Mouse (Mus musculus): Measurements from ENCODE around the gene Rela. TPM values are rescaled to one million over a fixed set of nuclear protein-coding genes. Genes with fewer than 3 reads are reported as not detected.

Rela gene
- polyA plus RNA-seq, 1 experiment from 2014 or later: 50.1 TPM

DNA sequence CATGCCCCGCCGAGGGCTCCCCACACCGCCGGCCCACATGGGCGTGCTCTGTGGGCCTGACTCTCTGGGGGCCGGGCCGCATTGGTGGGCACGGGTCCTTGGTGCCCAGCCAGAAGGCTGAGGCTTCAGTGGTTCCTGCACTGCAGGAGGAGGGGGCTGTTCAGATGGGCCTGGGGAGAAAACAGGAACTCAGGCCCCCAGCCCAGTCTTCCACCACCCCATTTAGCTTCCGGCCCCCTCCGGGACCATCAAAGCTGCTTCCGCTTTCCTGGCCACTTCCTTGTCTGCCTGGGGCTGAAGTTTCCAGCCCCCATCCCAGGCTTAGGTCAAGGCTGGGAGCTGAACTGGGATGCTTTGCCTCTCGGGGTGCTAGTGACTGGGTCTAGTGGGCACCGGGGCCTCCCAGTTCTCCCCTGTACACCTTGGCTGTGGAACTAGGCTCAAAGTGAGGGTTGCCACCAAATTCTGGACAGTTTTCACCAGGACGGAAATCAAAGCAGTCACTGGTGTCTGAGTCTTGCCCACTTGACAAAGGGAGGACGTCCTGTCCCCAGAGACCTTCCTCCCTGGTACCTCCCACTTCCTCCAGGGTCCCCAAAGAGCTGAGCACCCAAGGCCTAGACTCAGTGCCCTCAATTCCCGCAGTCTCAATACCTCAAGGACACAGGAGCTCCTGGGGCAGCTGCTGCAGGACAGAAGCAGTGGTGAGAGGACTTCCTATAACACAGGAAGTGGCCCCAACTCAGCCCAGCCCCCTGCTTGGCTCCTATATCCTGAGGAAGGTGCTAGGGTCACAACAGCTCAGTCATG is 23.9 kb downstream of the Rela start:
- Histone ChIP-seq H3K4me3 (ENCODE audit: low read depth, low read length) (peak overlapping the region; percentile 25), H3K36me3 (ENCODE audit: insufficient read depth, low read length) (peaks cover 6% of the 10 kb centered on the region), H3K4me2 (replicated peaks; ENCODE audit: low read depth, low read length) (peak overlapping the region; percentile 62), H3K27ac (ENCODE audit: low read length) (peak overlapping the region; percentile 86), H3K9me3 (ENCODE audit: low read length) (no peaks in the 10 kb centered on the region), H3K9ac (replicated peaks; ENCODE audit: low read depth) (no peak overlapping the region; the same call in 1 of the 2 replicates), H3K27me3 (replicated peaks; ENCODE audit: insufficient read depth, low read length) (no peaks in the 10 kb centered on the region), H3K4me1 (ENCODE audit: insufficient read depth, low read depth, low read length) (no peaks in the 10 kb centered on the region)
- TF ChIP-seq CTCF (IDR thresholded peaks at IDR 0.05) (no peak), EP300 (IDR thresholded peaks at IDR 0.05) (peak; percentile 78; the same call in 1 of the 2 replicates)
- ATAC-seq (peak; percentile 36), DNase-seq (ENCODE audit: low spot score) (peak; percentile 67)
- WGBS: 65% methylated on average over 14 of the region's 16 CpGs

- 61% methylated on average over 8 of the region's 8 CpGs for WGBS
- peak overlapping the region; percentile 62 for H3K4me2 ChIP-seq (replicated peaks; ENCODE audit: low read depth, low read length)
- TF ChIP-seq CTCF (IDR thresholded peaks at IDR 0.05) (no peak), EP300 (IDR thresholded peaks at IDR 0.05) (no peak)
- H3K36me3 ChIP-seq (ENCODE audit: insufficient read depth, low read length): peaks cover 16% of the 10 kb centered on the region
- ATAC-seq: no peak
- H3K27ac ChIP-seq (ENCODE audit: low read length): peak overlapping the region; percentile 62
- H3K9ac ChIP-seq (replicated peaks; ENCODE audit: low read depth): peak overlapping the region; percentile 20; the same call in 1 of the 2 replicates
- H3K27me3 ChIP-seq (replicated peaks; ENCODE audit: insufficient read depth, low read length): no peaks in the 10 kb centered on the region
- no peak for DNase-seq (ENCODE audit: low spot score)
- H3K9me3 ChIP-seq (ENCODE audit: low read length): no peaks in the 10 kb centered on the region
- H3K4me3 ChIP-seq (ENCODE audit: low read depth, low read length): peak overlapping the region; percentile 37
- no peaks in the 10 kb centered on the region for H3K4me1 ChIP-seq (ENCODE audit: insufficient read depth, low read depth, low read length)
Observed at GRCm38 (mm10) chr19:5662310-5662709, 25.0 kb downstream of the Rela start.

DNA sequence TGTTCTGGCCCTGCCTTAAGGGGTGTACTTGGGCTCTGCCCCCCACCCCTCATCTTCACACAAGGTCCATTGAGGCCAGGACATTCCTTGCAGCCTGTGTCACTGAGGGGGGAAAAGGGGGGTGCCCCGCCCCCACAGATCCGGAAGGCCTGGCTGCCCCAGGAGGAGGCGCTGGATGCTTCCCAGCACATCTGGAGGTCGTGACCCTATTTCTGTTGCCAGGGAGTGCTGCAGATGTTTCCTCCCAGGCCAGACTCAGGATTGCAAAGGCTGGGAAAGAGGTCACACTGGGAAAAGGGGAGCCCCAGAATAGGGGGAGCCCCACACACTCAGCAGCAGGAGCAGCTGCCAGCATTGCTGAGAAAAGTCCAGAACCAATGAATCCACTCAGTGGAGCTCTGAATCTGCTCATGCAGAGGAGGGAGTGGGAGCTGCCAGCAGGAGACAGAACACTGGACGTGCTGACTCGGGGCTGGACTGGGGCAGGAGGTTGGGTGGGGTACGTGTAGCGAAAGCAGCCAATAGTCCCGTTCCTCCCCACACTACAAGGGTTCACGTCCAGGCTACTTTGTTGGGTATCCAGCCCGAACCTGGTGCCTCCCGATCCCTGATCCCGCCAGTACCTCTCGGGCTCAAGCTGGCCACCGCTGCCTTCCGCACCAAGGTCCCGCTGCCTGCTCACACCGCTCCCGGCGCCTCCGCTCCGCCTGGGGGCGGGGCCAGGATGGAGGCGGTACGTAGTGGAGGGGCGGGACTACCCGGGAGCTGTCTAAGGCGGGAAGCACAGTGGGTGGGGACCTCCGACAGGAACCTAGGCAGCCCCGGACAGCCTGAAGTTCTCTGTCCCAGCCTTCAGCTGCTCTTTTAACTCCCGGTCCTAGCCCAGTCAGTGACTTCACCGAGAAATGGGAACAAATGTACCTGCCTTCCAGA is 26.0 kb downstream of the Rela start, which contains the start of gene Sipa1:
Sipa1 (minus strand) TSS at position 727 of the 933 bp plus-strand sequence.
- H3K4me2 ChIP-seq (replicated peaks; ENCODE audit: low read depth, low read length): peak within 1 kb of the TSS; percentile 62
- H3K9ac ChIP-seq (replicated peaks; ENCODE audit: low read depth): peak within 1 kb of the TSS; percentile 20; the same call in 1 of the 2 replicates
- 5% methylated on average over 32 of the region's 32 CpGs for WGBS
- TF ChIP-seq EP300 (IDR thresholded peaks at IDR 0.05) (no peak), CTCF (IDR thresholded peaks at IDR 0.05) (peak; percentile 29; the same call in 1 of the 2 replicates)
- no peaks in the 10 kb centered on the region for H3K27me3 ChIP-seq (replicated peaks; ENCODE audit: insufficient read depth, low read length)
- ATAC-seq: peak; percentile 94
- peak within 1 kb of the TSS; percentile 37 for H3K4me3 ChIP-seq (ENCODE audit: low read depth, low read length)
- peak; percentile 96 for DNase-seq (ENCODE audit: low spot score)
- peak within 1 kb of the TSS; percentile 62 for H3K27ac ChIP-seq (ENCODE audit: low read length)
- H3K36me3 ChIP-seq (ENCODE audit: insufficient read depth, low read length): peaks cover 21% of the 10 kb centered on the region
- H3K4me1 ChIP-seq (ENCODE audit: insufficient read depth, low read depth, low read length): no peaks in the 10 kb centered on the region
- H3K9me3 ChIP-seq (ENCODE audit: low read length): no peaks in the 10 kb centered on the region

DNA sequence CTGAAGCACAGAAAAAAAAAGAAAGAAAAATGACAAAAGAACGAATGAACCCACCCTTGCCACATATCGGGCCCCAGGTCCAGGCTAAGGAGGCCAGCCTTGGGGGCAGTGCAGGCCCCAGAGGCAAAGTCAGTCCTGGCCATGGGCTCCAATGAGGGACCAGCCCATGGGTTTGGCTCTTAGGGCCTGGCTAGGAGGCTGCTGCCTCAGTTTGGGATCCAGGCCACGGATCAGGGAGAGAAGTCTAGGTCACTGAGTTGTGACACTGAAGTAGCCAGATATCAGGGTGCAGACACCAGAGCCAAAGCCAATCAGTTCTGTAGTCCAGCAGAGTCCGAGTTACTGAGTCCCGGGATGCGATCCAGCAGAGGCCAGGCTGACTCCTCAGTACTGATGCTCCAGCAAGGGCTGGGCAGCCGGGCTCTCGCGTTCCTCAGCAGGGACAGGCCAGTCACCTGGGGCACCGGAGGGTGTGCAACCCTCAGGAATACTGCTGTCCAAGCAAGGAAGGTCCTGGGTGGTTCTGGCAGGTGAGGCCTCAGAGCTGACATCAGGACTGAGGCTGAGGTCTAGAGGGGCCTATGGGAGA is 27.5 kb downstream of the Rela start:
- H3K36me3 ChIP-seq (ENCODE audit: insufficient read depth, low read length): peaks cover 24% of the 10 kb centered on the region
- H3K27me3 ChIP-seq (replicated peaks; ENCODE audit: insufficient read depth, low read length): no peaks in the 10 kb centered on the region
- no peaks in the 10 kb centered on the region for H3K9me3 ChIP-seq (ENCODE audit: low read length)
- DNase-seq (ENCODE audit: low spot score) (no peak), ATAC-seq (no peak)
- no peak overlapping the region for H3K27ac ChIP-seq (ENCODE audit: low read length)
- WGBS: 90% methylated on average over 10 of the region's 10 CpGs
- no peak overlapping the region for H3K4me3 ChIP-seq (ENCODE audit: low read depth, low read length)
- no peak overlapping the region for H3K9ac ChIP-seq (replicated peaks; ENCODE audit: low read depth)
- TF ChIP-seq CTCF (IDR thresholded peaks at IDR 0.05): no peak
- H3K4me2 ChIP-seq (replicated peaks; ENCODE audit: low read depth, low read length): no peak overlapping the region
- H3K4me1 ChIP-seq (ENCODE audit: insufficient read depth, low read depth, low read length): no peaks in the 10 kb centered on the region

DNA sequence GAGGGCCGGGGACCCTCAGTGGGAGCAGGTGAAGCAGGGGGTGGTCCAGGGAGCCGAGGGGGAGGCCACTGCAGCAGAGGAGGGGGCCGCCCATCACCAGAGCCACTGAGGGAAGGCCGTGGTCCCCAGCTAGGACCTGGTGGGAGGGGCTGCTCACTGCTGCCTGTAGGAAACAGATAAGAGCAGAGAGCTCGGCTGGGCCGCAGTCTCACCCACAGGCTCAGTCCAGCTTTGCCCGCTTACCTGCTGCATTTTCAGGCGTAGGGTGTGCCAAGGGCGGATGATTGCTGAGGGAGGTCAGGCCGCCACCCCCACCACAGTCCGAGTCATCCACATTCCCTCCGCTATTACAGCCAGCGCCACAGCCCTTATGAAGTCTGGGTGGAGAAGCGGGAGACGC is 28.2 kb downstream of the Rela start:
- no peaks in the 10 kb centered on the region for H3K9me3 ChIP-seq (ENCODE audit: low read length)
- no peaks in the 10 kb centered on the region for H3K4me1 ChIP-seq (ENCODE audit: insufficient read depth, low read depth, low read length)
- WGBS: 90% methylated on average over 15 of the region's 15 CpGs
- H3K9ac ChIP-seq (replicated peaks; ENCODE audit: low read depth): no peak overlapping the region
- DNase-seq (ENCODE audit: low spot score) (no peak), ATAC-seq (no peak)
- no peak overlapping the region for H3K4me3 ChIP-seq (ENCODE audit: low read depth, low read length)
- no peaks in the 10 kb centered on the region for H3K27me3 ChIP-seq (replicated peaks; ENCODE audit: insufficient read depth, low read length)
- no peak overlapping the region for H3K27ac ChIP-seq (ENCODE audit: low read length)
- H3K36me3 ChIP-seq (ENCODE audit: insufficient read depth, low read length): peaks cover 27% of the 10 kb centered on the region
- H3K4me2 ChIP-seq (replicated peaks; ENCODE audit: low read depth, low read length): no peak overlapping the region
- TF ChIP-seq CTCF (IDR thresholded peaks at IDR 0.05) (no peak), EP300 (IDR thresholded peaks at IDR 0.05) (no peak)

All from lung, postnatal 0 days (tissue).